ENCODE assay signal across 17 mouse cellular contexts in the genomic region with DNA sequence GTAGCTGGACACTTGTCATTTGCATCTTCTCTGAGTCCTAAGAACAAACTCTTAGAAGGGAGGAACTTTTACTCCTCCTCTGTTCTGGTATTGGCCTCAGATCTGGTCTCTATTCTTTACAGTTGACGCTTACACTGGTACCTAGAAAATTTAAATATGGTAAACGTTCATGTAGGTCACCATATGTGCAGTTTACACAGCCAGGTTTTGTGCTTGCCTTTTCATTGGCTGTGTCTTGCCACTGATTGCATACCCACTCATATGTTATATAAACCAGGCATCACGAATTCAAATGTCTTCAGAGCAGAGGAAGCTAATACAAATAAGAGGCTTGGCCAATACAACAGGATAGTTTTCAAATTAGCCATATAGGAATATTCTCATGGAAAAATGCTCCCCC. TPM values are rescaled to one million over a fixed set of nuclear protein-coding genes. Genes with fewer than 3 reads are reported as not detected.
A peak's percentile ranks its signal among the peaks of the same experiment; 100 is the strongest.
DNase-seq lines count a peak whose midpoint lies in the region; ATAC-seq lines count a peak whose summit lies in the region.
"Had no signal": no experiment of that assay in that cellular context is flagged by ENCODE, and none has a peak within 500 bp of the region (broad histone marks: within the 10 kb centered on the region; RNA-seq: fewer than 3 reads in every experiment).

No protein-coding gene starts in this region.

- intact Hi-C loops in left cerebral cortex, postnatal 4 days (cut with DNase I) = no loop called here

- peak; percentile 33 for DNase-seq in cerebellum, adult 9-10 months
- DNase-seq in left cerebral cortex, adult 11 months (ENCODE audit: low spot score) = peak; percentile 27
- no peak for DNase-seq in left cerebral cortex, postnatal 4 days
- DNase-seq in right cerebral cortex, adult 18-20 months = peak; percentile 48
- DNase-seq in right cerebral cortex, postnatal 4 days = no peak
- DNase-seq in telencephalon, adult 2 months (ENCODE audit: low read depth, low spot score) = peak; percentile 51
- DNase-seq in kidney, adult 18-20 months = no peak
- DNase-seq: adrenal gland, adult 2 months; adrenal gland, postnatal 10 days; adrenal gland, postnatal 25 days; cerebellum, adult 11 months; cerebellum, adult 9-11 months; cerebellum, postnatal 25 days; forebrain, postnatal 0 days had no signal

- ATAC-seq in cerebellum, adult (ENCODE audit: insufficient number of reproducible peaks, low FRiP score, low TSS enrichment) = no peak
- ATAC-seq: forebrain, embryonic 13.5 days; forebrain, embryonic 15.5 days; forebrain, postnatal 0 days had no signal

RNA-seq across cellular contexts. Expression of gene Prox2, which starts 33.5 kb away (rescaled TPM):
- 1 to 10 TPM in 1 of 2 experiments, under 1 TPM in 1; 0.64 to 1.5 TPM for total RNA-seq in left cerebral cortex, postnatal 4 days (2021)

RNA-seq across cellular contexts. Expression of gene Dlst, which starts 33.5 kb away (rescaled TPM):
- 100 to 1,000 TPM; 157 to 166 TPM for total RNA-seq in left cerebral cortex, postnatal 4 days (2021)

Comparison
In these comparisons a context has a peak if more than half of its experiments do, and no peak if none do; other contexts are left out.
1. DNase-seq: peak in cerebellum, adult 9-10 months (single experiment), left cerebral cortex, adult 11 months (single experiment), right cerebral cortex, adult 18-20 months (single experiment) and telencephalon, adult 2 months (single experiment); none in left cerebral cortex, postnatal 4 days (single experiment), right cerebral cortex, postnatal 4 days (single experiment) and kidney, adult 18-20 months (single experiment).